ENCODE assay signal across 8 mouse cellular contexts in the genomic region with DNA sequence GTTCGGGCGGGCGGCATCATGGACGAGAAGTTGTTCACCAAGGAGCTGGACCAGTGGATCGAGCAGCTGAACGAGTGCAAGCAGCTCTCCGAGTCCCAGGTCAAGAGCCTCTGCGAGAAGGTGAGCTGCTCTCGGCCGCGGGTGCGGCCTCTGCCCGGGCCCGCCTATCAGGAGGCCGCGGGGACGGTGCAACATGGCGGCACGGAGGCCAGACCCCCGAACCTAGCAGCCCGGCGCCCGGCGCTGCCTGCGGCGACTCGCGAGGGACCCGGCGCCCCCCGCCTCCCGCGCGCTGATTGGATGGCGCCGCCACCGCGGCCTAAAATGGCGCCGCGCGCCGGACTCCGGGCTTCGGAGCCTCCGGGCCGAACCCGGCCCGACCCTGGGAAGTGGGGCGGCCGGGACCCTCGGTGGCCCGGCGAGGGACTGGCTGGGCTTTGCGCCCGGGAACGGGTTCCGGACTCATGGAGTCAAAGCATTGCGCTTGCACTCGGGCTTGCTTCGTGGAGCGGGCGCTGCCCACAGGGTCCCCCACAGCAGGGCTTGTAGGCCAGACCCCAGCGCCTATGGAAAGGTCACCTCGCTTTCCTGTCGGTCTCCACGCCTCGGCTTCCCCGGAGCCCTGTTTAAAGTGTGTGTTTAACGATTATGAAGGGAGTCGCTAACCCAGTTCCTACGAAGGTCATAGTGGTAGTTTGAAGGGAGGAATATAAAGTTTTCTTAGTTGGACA. TPM values are rescaled to one million over a fixed set of nuclear protein-coding genes. Genes with fewer than 3 reads are reported as not detected.
DNase-seq lines count a peak whose midpoint lies in the region; ATAC-seq and TF ChIP-seq lines count a peak whose summit lies in the region.

No protein-coding gene starts in this region.

- no peaks in the 10 kb centered on the region for H3K27me3 ChIP-seq in forebrain, embryonic 13.5 days
- no peaks in the 10 kb centered on the region for H3K27me3 ChIP-seq in lung, embryonic 15.5 days
- no peaks in the 10 kb centered on the region for H3K27me3 ChIP-seq in thymus, adult 2 months (ENCODE audit: control insufficient read depth, insufficient read depth, low read length)

- peak overlapping the region; percentile 99 for H3K9ac ChIP-seq in forebrain, embryonic 13.5 days
- peak overlapping the region; percentile 97 for H3K9ac ChIP-seq in lung, embryonic 15.5 days

- WGBS in forebrain, embryonic 13.5 days: under 1% methylated on average over 62 of the region's 72 CpGs
- under 1% methylated on average over 64 of the region's 72 CpGs for WGBS in lung, embryonic 15.5 days
- under 1% methylated on average over 72 of the region's 72 CpGs for WGBS in olfactory bulb, adult 2 months
- WGBS in thymus, adult 2 months: under 1% methylated on average over 72 of the region's 72 CpGs

- DNase-seq in CD8-positive naive resting alpha-beta T cell, adult 2 months (ENCODE audit: low read depth in 2 of 2, low spot score in 2 of 2): peak; percentile 47 to 53
- DNase-seq in brain, adult 2 months (ENCODE audit: low read depth, low spot score): peak; percentile 64
- peak; percentile 84 to 85 for DNase-seq in heart, postnatal 10 days
- peak; percentile 27 to 72 for DNase-seq in layer of hippocampus, adult 18-20 months (ENCODE audit: low spot score in 2 of 2)
- peak; percentile 69 for DNase-seq in thymus, adult 2 months

- intact Hi-C loops in heart, postnatal 10 days (cut with DNase I): loop anchor here (2.0 kb wide), 1 partner anchor 98 kb away; a partner anchor contains a TSS

- TF ChIP-seq CTCF in olfactory bulb, adult 2 months (IDR thresholded peaks at IDR 0.05; ENCODE audit: insufficient read depth, low read depth, low read length): no peak
- 0 out of 2 replicates have a peak, but pooled peaks have one; percentile 19 for TF ChIP-seq CTCF in thymus, adult 2 months (IDR thresholded peaks at IDR 0.05; ENCODE audit: borderline replicate concordance, control insufficient read depth, extremely low read depth, insufficient read depth, low read length, poor library complexity)

- peak overlapping the region; percentile 83 for H3K4me2 ChIP-seq in forebrain, embryonic 13.5 days
- H3K4me2 ChIP-seq in lung, embryonic 15.5 days: peak overlapping the region; percentile 67

- H3K27ac ChIP-seq in forebrain, embryonic 13.5 days: peak overlapping the region; percentile 99
- peak overlapping the region; percentile 99 for H3K27ac ChIP-seq in lung, embryonic 15.5 days
- peak overlapping the region; percentile 96 for H3K27ac ChIP-seq in olfactory bulb, adult 2 months (ENCODE audit: insufficient read depth, low read depth, low read length)
- peak overlapping the region; percentile 63 for H3K27ac ChIP-seq in thymus, adult 2 months (ENCODE audit: control insufficient read depth, insufficient read depth, low read length)

- no peaks in the 10 kb centered on the region for H3K9me3 ChIP-seq in forebrain, embryonic 13.5 days (replicated peaks)
- no peaks in the 10 kb centered on the region for H3K9me3 ChIP-seq in lung, embryonic 15.5 days

- peak; percentile 84 for ATAC-seq in forebrain, embryonic 13.5 days
- ATAC-seq in lung, embryonic 15.5 days (ENCODE audit: borderline replicate concordance, extremely low read depth, low FRiP score, low TSS enrichment): peak; percentile 82

- H3K36me3 ChIP-seq in forebrain, embryonic 13.5 days (ENCODE audit: poor library complexity, severe bottlenecking): no peaks in the 10 kb centered on the region
- no peaks in the 10 kb centered on the region for H3K36me3 ChIP-seq in lung, embryonic 15.5 days
- no peaks in the 10 kb centered on the region for H3K36me3 ChIP-seq in thymus, adult 2 months (ENCODE audit: control insufficient read depth, insufficient read depth, low read length)

- TF ChIP-seq POLR2A in olfactory bulb, adult 2 months (IDR thresholded peaks at IDR 0.05; ENCODE audit: insufficient read depth, low read depth, low read length): no peak; the same call in 1 of the 2 replicates
- 0 out of 2 replicates have a peak, but pooled peaks have one; percentile 17 for TF ChIP-seq POLR2A in thymus, adult 2 months (IDR thresholded peaks at IDR 0.05; ENCODE audit: control insufficient read depth, extremely low read depth, insufficient read depth, low read length, poor library complexity)

- H3K4me1 ChIP-seq in forebrain, embryonic 13.5 days: peaks cover 26% of the 10 kb centered on the region
- H3K4me1 ChIP-seq in lung, embryonic 15.5 days: peaks cover 29% of the 10 kb centered on the region
- peaks cover 8% of the 10 kb centered on the region for H3K4me1 ChIP-seq in olfactory bulb, adult 2 months (ENCODE audit: control insufficient read depth, insufficient read depth, low read length)
- peaks cover 11% of the 10 kb centered on the region for H3K4me1 ChIP-seq in thymus, adult 2 months (replicated peaks; ENCODE audit: control insufficient read depth, insufficient read depth, low read length)

- peak overlapping the region; percentile 92 for H3K4me3 ChIP-seq in forebrain, embryonic 13.5 days
- H3K4me3 ChIP-seq in lung, embryonic 15.5 days: peak overlapping the region; percentile 82
- peak overlapping the region; percentile 89 for H3K4me3 ChIP-seq in olfactory bulb, adult 2 months (ENCODE audit: insufficient read depth, low read depth, low read length)
- H3K4me3 ChIP-seq in thymus, adult 2 months (ENCODE audit: control insufficient read depth, insufficient read depth, low read length): peak overlapping the region; percentile 74

RNA-seq across cellular contexts. Expression of a gene that starts 0.7 kb away (rescaled TPM):
- polyA plus RNA-seq in forebrain, embryonic 13.5 days (2015; fragmentation: Nextera tagmentation; extraction: Ambion mirVana): 108 and 112 TPM in 2 replicates
- total RNA-seq in heart, postnatal 10 days (2021): 10 to 100 TPM; 74.3 to 75.9 TPM
- total RNA-seq in layer of hippocampus, adult 18-20 months (2021): 100 to 1,000 TPM; 107 to 108 TPM
- polyA plus RNA-seq in lung, embryonic 15.5 days (2015; fragmentation: Nextera tagmentation; extraction: Ambion mirVana): 75.7 and 76.9 TPM in 2 replicates
- polyA plus RNA-seq in olfactory bulb, adult 2 months (2012; ENCODE audit: insufficient read depth, insufficient read length, low replicate concordance, missing spikeins): 56.9 and 143 TPM in 2 replicates
- polyA plus RNA-seq in thymus, adult 2 months (2012; rRNA removed): 51.0 and 54.7 TPM in 2 replicates

RNA-seq across cellular contexts. Expression of a gene that starts 46.1 kb away (rescaled TPM):
- not detected in 2 replicates for polyA plus RNA-seq in forebrain, embryonic 13.5 days (2015; fragmentation: Nextera tagmentation; extraction: Ambion mirVana)
- not detected for total RNA-seq in heart, postnatal 10 days (2021)
- not detected for total RNA-seq in layer of hippocampus, adult 18-20 months (2021)
- not detected in 2 replicates for polyA plus RNA-seq in lung, embryonic 15.5 days (2015; fragmentation: Nextera tagmentation; extraction: Ambion mirVana)
- polyA plus RNA-seq in olfactory bulb, adult 2 months (2012; ENCODE audit: insufficient read depth, insufficient read length, low replicate concordance, missing spikeins): not detected in 2 replicates
- polyA plus RNA-seq in thymus, adult 2 months (2012; rRNA removed): not detected in 2 replicates

Comparison
In these comparisons a context has a peak if more than half of its experiments do, and no peak if none do; other contexts are left out.
1. Peak in every context shown above with its lines: DNase-seq, ATAC-seq, H3K4me3 ChIP-seq and H3K27ac ChIP-seq.